Mouse (Mus musculus) forebrain, embryonic 12.5 days (tissue): ENCODE measurements around the gene Crocc2. TPM values are rescaled to one million over a fixed set of nuclear protein-coding genes. Genes with fewer than 3 reads are reported as not detected.
A peak's percentile ranks its signal among the peaks of the same experiment; 100 is the strongest.

ENCODE experiments used
- ATAC-seq: fragments of 200-750 bp; cut with Nextera tagmentation; 2 replicates; pipeline ENCODE4 v1.8.0; 2017; ENCODE audit warnings: moderate TSS enrichment; ENCODE audit not compliant: low FRiP score
- H3K27ac ChIP-seq: fragments of 300-500 bp; sonication (generic); 2 replicates; pipeline ENCODE4 v1.5.1; 2016; ENCODE audit warnings: mild to moderate bottlenecking
- H3K27me3 ChIP-seq: fragments of 300-500 bp; sonication (generic); 2 replicates; pipeline ENCODE4 v1.6.1; 2016; ENCODE audit warnings: mild to moderate bottlenecking
- H3K36me3 ChIP-seq: fragments of 300-500 bp; sonication (generic); replicated peaks from 2 replicates; pipeline ENCODE4 v1.6.1; 2016; ENCODE audit warnings: mild to moderate bottlenecking
- H3K4me1 ChIP-seq: fragments of 300-500 bp; sonication (generic); 2 replicates; pipeline ENCODE4 v1.6.1; 2016
- H3K4me2 ChIP-seq: fragments of 300-500 bp; sonication (generic); 2 replicates; pipeline ENCODE4 v1.6.1; 2016; ENCODE audit warnings: mild to moderate bottlenecking, moderate library complexity
- H3K4me3 ChIP-seq: fragments of 300-500 bp; sonication (generic); replicated peaks from 2 replicates; pipeline ENCODE4 v1.5.1; 2016; ENCODE audit warnings: mild to moderate bottlenecking
- H3K9ac ChIP-seq: fragments of 300-500 bp; sonication (generic); 2 replicates; pipeline ENCODE4 v1.6.1; 2016; ENCODE audit warnings: mild to moderate bottlenecking
- H3K9me3 ChIP-seq: fragments of 300-500 bp; sonication (generic); 2 replicates; pipeline ENCODE4 v1.6.1; 2016
- WGBS: fragments of 180-500 bp; shearing (Covaris S2); methylation state at CpG from one replicate; pipeline ENCODE4 v1.1.7; 2016; 5-methylcytosine and 5-hydroxymethylcytosine counted together
- polyA plus RNA-seq: library from polyadenylated mRNA; unstranded; fragments of >200 nt; fragmentation: Nextera tagmentation; extraction: Ambion mirVana; gene quantifications from 2 replicates; pipeline ENCODE4 v1.2.1, GENCODE M21; 2016

The Crocc2 gene
- polyA plus RNA-seq, 1 experiment from 2014 or later, result 0.14 TPM

GRCm38 (mm10) chr1:93227976-93228365, 59.4 kb downstream of the Crocc2 start:
- WGBS, result 95% methylated on average over 7 of the region's 7 CpGs
- H3K4me2 ChIP-seq, result no peak overlapping the region
- peaks cover 10% of the 10 kb centered on the region for H3K4me1 ChIP-seq
- no peak overlapping the region for H3K27ac ChIP-seq
- ATAC-seq, result no peak
- no peak overlapping the region for H3K4me3 ChIP-seq
- H3K9ac ChIP-seq, result no peak overlapping the region
- H3K36me3 ChIP-seq, result no peaks in the 10 kb centered on the region
- no peaks in the 10 kb centered on the region for H3K9me3 ChIP-seq
- peaks cover 19% of the 10 kb centered on the region for H3K27me3 ChIP-seq

DNA sequence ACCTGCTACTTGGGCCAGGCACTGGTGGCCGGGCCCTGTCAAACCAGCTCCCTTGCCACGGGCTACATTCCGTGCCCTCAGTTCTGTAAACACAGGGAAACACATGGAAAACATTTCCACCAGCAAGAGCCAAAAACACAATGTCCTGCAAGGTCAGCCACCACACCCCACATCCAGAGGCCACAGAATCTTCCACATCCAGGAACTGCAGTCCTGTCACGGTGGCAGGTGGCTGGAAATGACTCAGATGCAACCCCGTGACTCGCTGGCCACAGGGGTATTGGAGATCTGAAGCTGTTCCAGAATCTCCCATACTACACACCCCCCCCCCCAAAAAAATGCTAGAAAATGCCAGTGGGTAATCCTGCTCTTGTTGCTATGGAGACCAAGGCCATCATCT, 60.7 kb downstream of the Crocc2 start:
- H3K4me2 ChIP-seq, result no peak overlapping the region
- peaks cover 15% of the 10 kb centered on the region for H3K27me3 ChIP-seq
- no peaks in the 10 kb centered on the region for H3K36me3 ChIP-seq
- no peak for ATAC-seq
- H3K4me1 ChIP-seq, result peaks cover 6% of the 10 kb centered on the region; the same call in 1 of the 2 replicates
- WGBS, result 90% methylated on average over 6 of the region's 6 CpGs
- no peak overlapping the region for H3K4me3 ChIP-seq
- no peak overlapping the region for H3K27ac ChIP-seq
- no peak overlapping the region for H3K9ac ChIP-seq
- no peaks in the 10 kb centered on the region for H3K9me3 ChIP-seq

DNA sequence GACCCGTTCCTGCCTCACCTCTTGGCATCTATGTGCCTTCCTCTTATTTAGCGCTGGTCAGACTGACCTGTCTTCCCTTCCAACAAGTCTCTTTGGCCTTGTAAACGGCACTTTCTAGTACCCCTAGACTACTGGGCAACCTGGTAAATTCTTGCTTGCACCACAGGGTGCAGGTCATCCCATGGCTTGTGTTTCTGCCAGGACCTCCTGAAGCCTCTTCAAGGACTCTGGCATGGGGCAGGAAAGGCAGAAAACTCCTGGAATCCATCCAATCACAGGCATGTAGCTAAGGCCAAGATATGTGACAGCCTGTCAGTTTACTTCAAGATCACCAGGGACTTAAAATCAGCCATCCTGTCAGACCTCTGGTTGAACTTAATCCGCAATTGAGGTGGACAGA, 61.1 kb downstream of the Crocc2 start:
- Histone ChIP-seq H3K4me2 (no peak overlapping the region), H3K9ac (no peak overlapping the region), H3K9me3 (no peaks in the 10 kb centered on the region), H3K4me1 (peaks cover 6% of the 10 kb centered on the region; the same call in 1 of the 2 replicates), H3K36me3 (no peaks in the 10 kb centered on the region), H3K4me3 (no peak overlapping the region), H3K27me3 (peaks cover 16% of the 10 kb centered on the region), H3K27ac (no peak overlapping the region)
- ATAC-seq, result no peak
- 88% methylated on average over 4 of the region's 4 CpGs for WGBS

DNA sequence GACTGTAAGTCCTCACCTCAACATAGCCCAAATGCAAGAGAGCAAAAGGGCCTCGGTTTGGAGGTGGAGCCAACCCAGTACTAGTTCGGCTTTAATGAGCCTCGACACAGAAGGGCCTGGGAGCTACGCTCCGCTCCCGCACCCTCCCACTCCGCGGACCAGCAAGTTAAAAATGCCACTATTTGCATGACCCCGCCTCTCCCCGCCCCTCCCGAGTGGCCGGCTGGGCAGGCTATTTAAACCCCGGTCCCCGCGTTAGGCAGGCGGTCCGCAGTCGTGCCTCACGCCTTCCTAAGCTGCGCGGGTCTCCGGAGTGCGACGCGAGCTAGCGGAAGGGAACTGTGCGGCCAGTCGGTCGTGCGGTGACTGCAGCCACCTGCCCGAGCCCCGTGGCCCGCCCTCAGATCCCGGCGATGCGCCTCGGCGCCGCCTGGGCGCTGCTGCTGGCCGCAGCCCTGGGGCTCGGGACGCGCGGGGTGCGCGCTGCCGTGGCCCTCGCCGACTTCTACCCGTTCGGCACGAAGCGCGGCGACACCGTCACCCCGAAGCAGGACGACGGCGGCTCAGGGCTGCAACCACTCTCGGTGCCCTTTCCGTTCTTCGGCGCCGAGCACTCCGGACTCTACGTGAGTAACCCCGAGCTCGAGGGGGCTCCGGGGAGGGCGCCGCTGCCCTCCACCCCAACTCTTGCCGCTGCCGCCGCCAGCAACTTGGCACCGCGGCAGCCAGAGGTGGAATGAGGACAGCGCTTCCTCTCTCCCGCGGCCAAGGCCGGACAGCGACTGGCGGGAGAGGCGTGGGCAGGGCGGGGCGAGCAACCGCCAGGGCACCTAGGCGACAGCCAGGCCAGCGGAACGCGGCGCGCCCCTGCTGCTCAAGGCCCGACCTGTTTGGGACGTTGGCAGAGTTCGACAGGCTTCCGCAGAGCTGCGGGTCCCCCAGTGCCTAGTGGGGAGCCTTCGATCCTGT, 67.3 kb downstream of the Crocc2 start, which contains the start of gene Sned1:
Sned1 (plus strand) TSS at position 266 of the 969 bp plus-strand sequence.
- Histone ChIP-seq H3K27me3 (peaks cover 55% of the 10 kb centered on the region), H3K36me3 (no peaks in the 10 kb centered on the region), H3K9ac (peak within 1 kb of the TSS; percentile 59), H3K4me3 (peak within 1 kb of the TSS; percentile 57), H3K4me1 (peaks cover 18% of the 10 kb centered on the region), H3K4me2 (peak within 1 kb of the TSS; percentile 100), H3K9me3 (no peaks in the 10 kb centered on the region), H3K27ac (no peak within 1 kb of the TSS)
- under 1% methylated on average over 96 of the region's 100 CpGs for WGBS
- ATAC-seq, result peak; percentile 86

- peak; percentile 35; the same call in 1 of the 2 replicates for ATAC-seq
- peak overlapping the region; percentile 57 for H3K4me3 ChIP-seq
- H3K4me1 ChIP-seq, result peaks cover 18% of the 10 kb centered on the region
- H3K27ac ChIP-seq, result no peak overlapping the region
- no peaks in the 10 kb centered on the region for H3K36me3 ChIP-seq
- 20% methylated on average over 3 of the region's 3 CpGs for WGBS
- peaks cover 55% of the 10 kb centered on the region for H3K27me3 ChIP-seq
- no peaks in the 10 kb centered on the region for H3K9me3 ChIP-seq
- peak overlapping the region; percentile 100 for H3K4me2 ChIP-seq
- peak overlapping the region; percentile 59; the same call in 1 of the 2 replicates for H3K9ac ChIP-seq
These were observed 68.0 kb downstream of the Crocc2 start for GRCm38 (mm10) chr1:93236545-93236924.

DNA sequence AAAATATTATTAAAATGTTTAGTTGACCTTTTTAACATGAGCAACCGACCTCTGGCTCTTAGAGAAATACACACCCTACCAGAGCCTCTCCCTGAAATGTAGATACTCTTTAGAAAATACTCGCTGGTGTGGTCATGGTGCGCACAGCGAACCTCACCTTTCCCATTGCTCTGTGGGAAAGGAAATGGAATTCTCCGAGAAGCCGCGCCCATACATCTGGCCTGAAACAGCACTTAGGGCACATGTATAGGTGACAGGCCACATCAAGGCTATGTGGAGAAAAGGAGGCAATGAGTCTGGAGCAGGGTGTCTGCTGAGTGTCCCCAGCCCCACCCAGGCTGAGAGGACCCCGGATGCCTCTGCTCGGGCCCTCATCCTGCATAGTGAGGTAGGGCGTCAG, 69.2 kb downstream of the Crocc2 start:
- H3K9ac ChIP-seq, result no peak overlapping the region
- no peak for ATAC-seq
- peaks cover 18% of the 10 kb centered on the region for H3K4me1 ChIP-seq
- no peak overlapping the region for H3K27ac ChIP-seq
- peaks cover 51% of the 10 kb centered on the region for H3K27me3 ChIP-seq
- WGBS, result 90% methylated on average over 10 of the region's 10 CpGs
- no peak overlapping the region for H3K4me3 ChIP-seq
- H3K4me2 ChIP-seq, result no peak overlapping the region
- H3K9me3 ChIP-seq, result no peaks in the 10 kb centered on the region
- H3K36me3 ChIP-seq, result no peaks in the 10 kb centered on the region

DNA sequence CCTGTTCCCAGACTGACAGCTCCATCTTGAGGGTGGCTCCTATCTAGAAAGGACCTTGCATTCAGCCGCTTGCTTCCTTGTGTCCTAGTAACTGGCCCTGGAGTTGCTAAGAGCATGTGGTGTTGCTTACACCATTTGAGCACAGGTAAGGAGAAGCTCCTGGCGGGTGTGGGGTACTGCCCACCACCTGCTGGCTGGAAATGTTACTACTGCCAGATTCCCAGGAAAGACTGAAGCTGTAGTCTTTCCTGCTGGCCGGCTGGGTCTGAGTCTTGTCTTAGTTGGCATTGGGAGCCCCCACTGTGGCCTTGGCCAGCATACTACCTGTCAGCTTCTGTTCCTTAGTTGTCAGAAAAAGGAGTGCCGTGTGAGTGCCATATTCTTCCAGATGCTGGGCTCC, 69.7 kb downstream of the Crocc2 start:
- no peak overlapping the region for H3K4me2 ChIP-seq
- no peak overlapping the region for H3K9ac ChIP-seq
- peaks cover 18% of the 10 kb centered on the region for H3K4me1 ChIP-seq
- ATAC-seq, result no peak
- H3K4me3 ChIP-seq, result no peak overlapping the region
- no peaks in the 10 kb centered on the region for H3K36me3 ChIP-seq
- no peak overlapping the region for H3K27ac ChIP-seq
- H3K9me3 ChIP-seq, result no peaks in the 10 kb centered on the region
- H3K27me3 ChIP-seq, result peaks cover 51% of the 10 kb centered on the region
- WGBS, result 63% methylated on average over 4 of the region's 4 CpGs

- ATAC-seq, result no peak
- 73% methylated on average over 2 of the region's 2 CpGs for WGBS
- Histone ChIP-seq H3K27me3 (no peaks in the 10 kb centered on the region), H3K36me3 (no peaks in the 10 kb centered on the region), H3K9ac (no peak overlapping the region), H3K4me1 (no peaks in the 10 kb centered on the region), H3K4me2 (no peak overlapping the region), H3K9me3 (no peaks in the 10 kb centered on the region), H3K27ac (no peak overlapping the region), H3K4me3 (no peak overlapping the region)
These were observed 77.4 kb downstream of the Crocc2 start for GRCm38 (mm10) chr1:93245936-93246335.

- H3K27me3 ChIP-seq, result no peaks in the 10 kb centered on the region
- H3K9ac ChIP-seq, result no peak overlapping the region
- H3K9me3 ChIP-seq, result no peaks in the 10 kb centered on the region
- no peak for ATAC-seq
- no peak overlapping the region for H3K4me2 ChIP-seq
- 60% methylated on average over 2 of the region's 2 CpGs for WGBS
- H3K36me3 ChIP-seq, result no peaks in the 10 kb centered on the region
- no peak overlapping the region for H3K4me3 ChIP-seq
- no peaks in the 10 kb centered on the region for H3K4me1 ChIP-seq
- H3K27ac ChIP-seq, result no peak overlapping the region
These were observed 84.1 kb downstream of the Crocc2 start for GRCm38 (mm10) chr1:93252586-93252985.

GRCm38 (mm10) chr1:93255761-93256160, 87.2 kb downstream of the Crocc2 start:
- WGBS, result 92% methylated on average over 7 of the region's 7 CpGs
- H3K4me1 ChIP-seq, result no peaks in the 10 kb centered on the region
- H3K9ac ChIP-seq, result no peak overlapping the region
- H3K9me3 ChIP-seq, result no peaks in the 10 kb centered on the region
- no peak overlapping the region for H3K4me3 ChIP-seq
- H3K36me3 ChIP-seq, result no peaks in the 10 kb centered on the region
- H3K27me3 ChIP-seq, result no peaks in the 10 kb centered on the region
- no peak overlapping the region for H3K27ac ChIP-seq
- no peak for ATAC-seq
- H3K4me2 ChIP-seq, result no peak overlapping the region

GRCm38 (mm10) chr1:93257560-93257959, 89.0 kb downstream of the Crocc2 start:
- H3K27me3 ChIP-seq, result no peaks in the 10 kb centered on the region
- 71% methylated on average over 1 of the region's 1 CpGs for WGBS

DNA sequence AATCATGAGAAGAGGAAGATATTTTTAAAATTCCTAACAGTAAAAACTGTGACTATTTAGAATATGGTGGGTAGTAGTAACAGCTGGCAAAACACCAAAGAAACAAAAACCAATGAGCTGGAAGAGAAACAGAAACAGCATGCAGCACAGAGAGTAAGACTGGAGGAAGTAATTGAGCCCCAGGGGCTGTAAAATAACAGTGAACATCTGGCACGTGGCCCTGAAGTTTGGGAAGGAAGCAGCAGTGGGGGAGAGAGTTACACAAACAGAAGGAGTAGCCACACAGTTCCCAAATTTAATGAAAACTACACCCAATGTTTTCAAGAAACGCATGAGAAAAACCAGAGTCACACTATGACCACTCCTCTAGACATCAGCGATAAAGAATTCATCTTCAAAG, 98.7 kb downstream of the Crocc2 start:
- H3K4me1 ChIP-seq, result peaks cover under 1% of the 10 kb centered on the region; the same call in 1 of the 2 replicates
- H3K9me3 ChIP-seq, result no peaks in the 10 kb centered on the region
- no peak overlapping the region for H3K27ac ChIP-seq
- no peak overlapping the region for H3K9ac ChIP-seq
- H3K36me3 ChIP-seq, result no peaks in the 10 kb centered on the region
- 0 out of 2 replicates have a peak, but pooled peaks cover 3% of the 10 kb centered on the region for H3K27me3 ChIP-seq
- 57% methylated on average over 3 of the region's 3 CpGs for WGBS
- no peak overlapping the region for H3K4me3 ChIP-seq
- no peak for ATAC-seq
- no peak overlapping the region for H3K4me2 ChIP-seq

More at GRCm38 (mm10) chr1:93257560-93257959, 89.0 kb downstream of the Crocc2 start:
- H3K4me2 ChIP-seq, result no peak overlapping the region
- no peaks in the 10 kb centered on the region for H3K36me3 ChIP-seq
- no peak overlapping the region for H3K9ac ChIP-seq
- H3K9me3 ChIP-seq, result no peaks in the 10 kb centered on the region
- no peak overlapping the region for H3K4me3 ChIP-seq
- H3K4me1 ChIP-seq, result no peaks in the 10 kb centered on the region
- H3K27ac ChIP-seq, result no peak overlapping the region
- ATAC-seq, result no peak
